29 mouse cellular contexts compared by ENCODE assay signal in the genomic region with DNA sequence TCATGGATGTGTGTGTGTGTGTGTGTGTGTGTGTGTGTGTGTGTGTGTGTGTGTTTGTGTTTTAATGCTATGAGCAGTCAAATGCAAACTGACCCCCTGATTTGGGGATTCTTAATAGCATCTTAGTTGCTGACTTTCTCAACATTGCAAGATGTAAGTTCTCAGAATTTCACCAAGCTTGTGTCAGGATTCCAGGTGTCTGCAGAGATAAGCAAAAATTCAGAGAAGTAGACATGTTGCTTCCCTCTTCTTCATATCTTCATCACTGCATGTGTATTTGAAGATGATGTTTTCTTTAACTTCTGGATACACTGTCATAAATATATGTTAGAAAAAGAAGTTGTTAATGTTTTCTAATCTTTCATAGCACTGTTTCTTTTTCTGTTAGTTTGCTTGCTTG.
"Had no signal": no experiment of that assay in that cellular context is flagged by ENCODE, and none has a peak within 500 bp of the region (broad histone marks: within the 10 kb centered on the region; RNA-seq: fewer than 3 reads in every experiment).

No protein-coding gene starts in this region.

- H3K27ac ChIP-seq: heart, embryonic 13.5 days; heart, embryonic 15.5 days; hindbrain, embryonic 10.5 days; hindbrain, embryonic 12.5 days; hindbrain, embryonic 13.5 days; hindbrain, embryonic 14.5 days; hindbrain, embryonic 15.5 days; hindbrain, postnatal 0 days; intestine, embryonic 15.5 days; kidney, embryonic 15.5 days; kidney, postnatal 0 days; layer of hippocampus, adult 2 months; left cerebral cortex, adult 2 months had no signal

- H3K36me3 ChIP-seq: heart, embryonic 12.5 days; heart, embryonic 13.5 days; heart, embryonic 15.5 days; hindbrain, embryonic 10.5 days; hindbrain, embryonic 12.5 days; hindbrain, embryonic 13.5 days; hindbrain, embryonic 15.5 days; intestine, embryonic 15.5 days; kidney, embryonic 15.5 days had no signal

- DNase-seq: heart, postnatal 10 days; heart, postnatal 14 days; heart, postnatal 36 days; heart, postnatal 4 days; kidney, adult 11 months; kidney, adult 18-20 months; kidney, adult 2 months; kidney, adult 8-10 months; kidney, adult 9 months; kidney, postnatal 10 days; kidney, postnatal 14 days; kidney, postnatal 36 days; kidney, postnatal 4 days; layer of hippocampus, adult 9-11 months; layer of hippocampus, postnatal 36 days had no signal

- H3K4me1 ChIP-seq: heart, embryonic 12.5 days; heart, embryonic 13.5 days; heart, embryonic 15.5 days; hindbrain, embryonic 10.5 days; hindbrain, embryonic 12.5 days; hindbrain, embryonic 13.5 days; hindbrain, embryonic 15.5 days; intestine, embryonic 15.5 days; kidney, embryonic 15.5 days had no signal

- H3K27me3 ChIP-seq: heart, embryonic 12.5 days; heart, embryonic 13.5 days; heart, embryonic 15.5 days; hindbrain, embryonic 12.5 days; hindbrain, embryonic 13.5 days; hindbrain, embryonic 15.5 days; intestine, embryonic 15.5 days; kidney, embryonic 15.5 days had no signal

- H3K9ac ChIP-seq: heart, embryonic 12.5 days; heart, embryonic 13.5 days; heart, embryonic 15.5 days; hindbrain, embryonic 12.5 days; hindbrain, embryonic 13.5 days; hindbrain, embryonic 14.5 days; hindbrain, embryonic 15.5 days; intestine, embryonic 15.5 days; kidney, embryonic 15.5 days had no signal

- H3K4me3 ChIP-seq: heart, embryonic 12.5 days; heart, embryonic 13.5 days; heart, embryonic 15.5 days; hindbrain, embryonic 10.5 days; hindbrain, embryonic 12.5 days; hindbrain, embryonic 13.5 days; hindbrain, embryonic 15.5 days; intestine, embryonic 15.5 days; kidney, embryonic 15.5 days; layer of hippocampus, adult 2 months; left cerebral cortex, adult 2 months had no signal

- H3K9me3 ChIP-seq: heart, embryonic 12.5 days; heart, embryonic 13.5 days; heart, embryonic 15.5 days; hindbrain, embryonic 10.5 days; hindbrain, embryonic 12.5 days; hindbrain, embryonic 13.5 days; hindbrain, embryonic 15.5 days; intestine, embryonic 15.5 days; kidney, embryonic 15.5 days had no signal
